Mouse (Mus musculus): ENCODE measurements around the gene Ampd3.

GRCm38 (mm10) chr7:110768451-110769064 is 552 bp downstream of the Ampd3 start:
- TF ChIP-seq CTCF (IDR thresholded peaks at IDR 0.05; ENCODE audit: control insufficient read depth, insufficient read depth, insufficient replicate concordance, low read depth, low read length), result no peak
- no peak for TF ChIP-seq POLR2A (IDR thresholded peaks at IDR 0.05; ENCODE audit: control insufficient read depth, low read depth, low read length)

Data from testis, adult 2 months (tissue).